Mouse (Mus musculus) heart, embryonic 11.5 days (tissue): ENCODE results near the gene Ubxn11. TPM values are rescaled to one million over a fixed set of nuclear protein-coding genes. Genes with fewer than 3 reads are reported as not detected.

ENCODE experiments used
- ATAC-seq: fragments of 200-750 bp; cut with Nextera tagmentation; replicated peaks from 2 replicates; pipeline ENCODE4 v1.8.0; 2017; ENCODE audit warnings: moderate library complexity; ENCODE audit not compliant: insufficient number of reproducible peaks, low FRiP score, low TSS enrichment
- H3K27ac ChIP-seq: fragments of 300-500 bp; sonication (generic); 2 replicates; pipeline ENCODE4 v1.5.1; 2014; ENCODE audit warnings: mild to moderate bottlenecking, low read depth, low read length
- H3K27me3 ChIP-seq: fragments of 300-500 bp; sonication (generic); 2 replicates; pipeline ENCODE4 v1.6.1; 2014; ENCODE audit warnings: mild to moderate bottlenecking, low read length, mixed read lengths; ENCODE audit not compliant: control insufficient read depth, insufficient read depth
- H3K36me3 ChIP-seq: fragments of 300-500 bp; sonication (generic); 2 replicates; pipeline ENCODE4 v1.6.1; 2014; ENCODE audit warnings: mild to moderate bottlenecking, low read length, moderate library complexity, mixed read lengths; ENCODE audit not compliant: control insufficient read depth, insufficient read depth
- H3K4me1 ChIP-seq: fragments of 300-500 bp; sonication (generic); 2 replicates; pipeline ENCODE4 v1.6.1; 2014; ENCODE audit warnings: low read length; ENCODE audit not compliant: control insufficient read depth, insufficient read depth
- H3K4me2 ChIP-seq: fragments of 300-500 bp; sonication (generic); 2 replicates; pipeline ENCODE4 v1.6.1; 2014; ENCODE audit warnings: mild to moderate bottlenecking, moderate library complexity
- H3K4me3 ChIP-seq: fragments of 300-500 bp; sonication (generic); 2 replicates; pipeline ENCODE4 v1.5.1; 2014; ENCODE audit warnings: low read depth, low read length
- H3K9ac ChIP-seq: fragments of 300-500 bp; sonication (generic); 2 replicates; pipeline ENCODE4 v1.6.1; 2014; ENCODE audit warnings: mild to moderate bottlenecking, low read depth, low read length, moderate library complexity
- H3K9me3 ChIP-seq: fragments of 300-500 bp; sonication (generic); replicated peaks from 2 replicates; pipeline ENCODE4 v1.6.1; 2016; ENCODE audit warnings: low read length; ENCODE audit not compliant: control insufficient read depth
- WGBS: fragments of 180-500 bp; shearing (Covaris S2); extraction: QIAGEN DNeasy Blood & Tissue Kit; methylation state at CpG from one replicate; pipeline ENCODE4 v1.1.7; 2014; ENCODE audit not compliant: insufficient replicate concordance; 5-methylcytosine and 5-hydroxymethylcytosine counted together
- polyA plus RNA-seq: library from polyadenylated mRNA; unstranded; fragments of >200 nt; fragmentation: Nextera tagmentation; extraction: Ambion mirVana; gene quantifications from 2 replicates; pipeline ENCODE4 v1.2.1, GENCODE M21; 2014

Ubxn11 gene
- polyA plus RNA-seq, 1 experiment from 2014 or later, result 2.0 TPM

DNA sequence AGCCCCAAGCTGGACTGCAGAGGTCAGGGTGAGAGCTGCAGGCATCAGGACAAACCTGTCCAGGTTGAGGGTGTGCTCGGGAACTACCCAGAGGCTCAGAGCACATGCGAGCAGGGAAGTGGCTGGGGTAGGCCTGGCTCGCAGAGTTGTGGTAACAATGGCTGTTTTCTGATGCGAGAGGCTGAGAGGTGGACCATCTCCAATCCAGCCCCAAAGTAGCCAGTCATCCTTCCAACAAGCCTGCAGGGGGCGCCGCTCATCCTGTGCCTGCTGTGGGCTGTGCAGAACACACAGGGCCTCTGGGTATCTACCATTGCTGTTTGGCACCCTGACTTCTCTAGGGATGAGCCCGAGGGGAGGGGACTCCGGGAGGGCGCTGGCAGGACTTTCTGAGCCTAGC lies 17.3 kb downstream of the Ubxn11 start:
- Histone ChIP-seq H3K4me3 (no peak overlapping the region), H3K9ac (no peak overlapping the region), H3K27ac (no peak overlapping the region), H3K9me3 (no peaks in the 10 kb centered on the region), H3K36me3 (no peaks in the 10 kb centered on the region), H3K4me1 (peaks cover 4% of the 10 kb centered on the region; the same call in 1 of the 2 replicates), H3K4me2 (no peak overlapping the region), H3K27me3 (no peaks in the 10 kb centered on the region)
- no peak for ATAC-seq
- 66% methylated on average over 9 of the region's 9 CpGs for WGBS

- no peaks in the 10 kb centered on the region for H3K27me3 ChIP-seq
- H3K4me1 ChIP-seq, result peaks cover 4% of the 10 kb centered on the region; the same call in 1 of the 2 replicates
- no peak overlapping the region for H3K4me3 ChIP-seq
- no peak overlapping the region for H3K9ac ChIP-seq
- no peak overlapping the region for H3K4me2 ChIP-seq
- H3K9me3 ChIP-seq, result no peaks in the 10 kb centered on the region
- no peak overlapping the region for H3K27ac ChIP-seq
- no peaks in the 10 kb centered on the region for H3K36me3 ChIP-seq
- 68% methylated on average over 6 of the region's 6 CpGs for WGBS
- no peak for ATAC-seq
These were observed 17.9 kb downstream of the Ubxn11 start for GRCm38 (mm10) chr4:134120192-134120805.

DNA sequence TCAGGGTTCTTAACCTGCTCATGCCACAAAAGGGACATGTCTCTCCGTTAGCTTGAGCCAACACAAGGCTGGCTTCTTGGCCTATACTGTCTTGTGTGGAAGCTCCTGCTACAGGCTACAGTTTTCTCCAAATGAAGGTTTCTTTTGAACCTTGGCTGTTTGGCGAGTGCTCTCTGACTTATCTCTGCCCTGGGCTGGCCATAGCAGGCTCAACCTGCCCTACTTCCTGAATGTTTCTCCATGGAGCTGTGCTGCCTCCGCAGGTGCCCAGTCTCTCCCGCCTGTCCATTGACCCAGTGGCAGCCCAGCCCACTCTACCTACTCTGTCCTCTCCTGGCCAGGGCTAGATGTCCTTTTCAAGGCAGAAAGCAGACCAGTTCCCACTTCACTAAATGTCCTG lies 18.5 kb downstream of the Ubxn11 start:
- Histone ChIP-seq H3K36me3 (no peaks in the 10 kb centered on the region), H3K4me1 (peaks cover 4% of the 10 kb centered on the region; the same call in 1 of the 2 replicates), H3K4me3 (no peak overlapping the region), H3K9me3 (no peaks in the 10 kb centered on the region), H3K27ac (no peak overlapping the region), H3K9ac (no peak overlapping the region), H3K27me3 (no peaks in the 10 kb centered on the region), H3K4me2 (no peak overlapping the region)
- 71% methylated on average over 4 of the region's 4 CpGs for WGBS
- no peak for ATAC-seq

DNA sequence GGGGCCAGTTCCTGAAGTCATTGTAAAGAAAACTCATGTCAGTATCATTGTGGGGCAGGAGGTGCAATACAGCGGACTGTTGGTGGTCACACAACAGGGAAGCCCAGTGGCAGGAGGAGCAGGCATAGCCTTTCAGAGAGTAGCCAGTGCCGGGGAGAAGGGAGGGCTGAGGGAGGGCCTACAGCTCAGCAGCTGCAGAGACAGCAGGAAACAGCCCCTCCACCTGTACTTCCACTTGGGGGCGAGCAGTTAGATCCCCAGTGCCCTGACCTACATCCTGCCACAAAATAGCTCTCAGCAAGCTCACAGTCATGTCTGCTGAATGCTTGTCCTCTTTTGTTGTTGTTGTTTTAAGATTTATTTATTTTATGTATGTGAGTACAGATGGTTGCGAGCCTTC lies 19.2 kb downstream of the Ubxn11 start:
- no peaks in the 10 kb centered on the region for H3K9me3 ChIP-seq
- no peak overlapping the region for H3K27ac ChIP-seq
- peaks cover 4% of the 10 kb centered on the region; the same call in 1 of the 2 replicates for H3K4me1 ChIP-seq
- no peak overlapping the region for H3K4me3 ChIP-seq
- no peak overlapping the region for H3K9ac ChIP-seq
- H3K4me2 ChIP-seq, result no peak overlapping the region
- no peaks in the 10 kb centered on the region for H3K27me3 ChIP-seq
- no peaks in the 10 kb centered on the region for H3K36me3 ChIP-seq
- WGBS, result 46% methylated on average over 4 of the region's 4 CpGs
- ATAC-seq, result no peak

DNA sequence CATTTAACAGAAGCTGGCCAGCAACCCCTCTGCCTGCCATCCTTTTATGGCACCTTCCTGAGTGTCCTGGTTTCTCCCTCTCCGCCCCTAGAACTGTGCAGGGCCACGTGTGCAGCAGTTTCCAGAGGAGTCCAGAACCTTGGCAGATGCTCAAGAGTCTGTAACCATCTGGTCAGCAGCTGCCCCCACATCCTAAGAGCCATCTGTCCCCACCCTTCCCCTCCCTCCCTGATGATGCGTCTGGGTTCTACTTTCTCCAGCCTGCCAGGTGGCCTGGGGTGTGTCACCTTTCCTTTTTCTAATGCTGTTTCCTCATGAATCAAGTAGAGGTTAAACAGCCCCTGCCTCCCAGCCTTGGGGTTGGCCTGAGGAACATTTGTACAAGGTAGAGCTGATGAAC lies 19.9 kb downstream of the Ubxn11 start:
- Histone ChIP-seq H3K4me3 (no peak overlapping the region), H3K9ac (no peak overlapping the region), H3K27me3 (no peaks in the 10 kb centered on the region), H3K4me2 (no peak overlapping the region), H3K36me3 (no peaks in the 10 kb centered on the region; the same call in 1 of the 2 replicates), H3K4me1 (peaks cover 7% of the 10 kb centered on the region), H3K27ac (no peak overlapping the region), H3K9me3 (no peaks in the 10 kb centered on the region)
- 55% methylated on average over 3 of the region's 3 CpGs for WGBS
- ATAC-seq, result no peak

GRCm38 (mm10) chr4:134123147-134123546 lies 20.8 kb downstream of the Ubxn11 start:
- ATAC-seq, result no peak
- WGBS, result 90% methylated on average over 6 of the region's 6 CpGs
- H3K4me1 ChIP-seq, result peaks cover 15% of the 10 kb centered on the region

GRCm38 (mm10) chr4:134123680-134124551 lies 21.5 kb downstream of the Ubxn11 start:
- Histone ChIP-seq H3K4me1 (peaks cover 15% of the 10 kb centered on the region), H3K27me3 (no peaks in the 10 kb centered on the region), H3K9me3 (no peaks in the 10 kb centered on the region), H3K4me3 (no peak overlapping the region), H3K27ac (no peak overlapping the region), H3K36me3 (no peaks in the 10 kb centered on the region; the same call in 1 of the 2 replicates), H3K9ac (no peak overlapping the region; the same call in 1 of the 2 replicates), H3K4me2 (peak overlapping the region; percentile 27)
- WGBS, result 18% methylated on average over 17 of the region's 17 CpGs
- ATAC-seq, result no peak

More at GRCm38 (mm10) chr4:134123147-134123546, 20.8 kb downstream of the Ubxn11 start:
- Histone ChIP-seq H3K27ac (no peak overlapping the region), H3K9ac (no peak overlapping the region), H3K27me3 (no peaks in the 10 kb centered on the region), H3K36me3 (no peaks in the 10 kb centered on the region; the same call in 1 of the 2 replicates), H3K4me3 (no peak overlapping the region), H3K4me2 (no peak overlapping the region), H3K9me3 (no peaks in the 10 kb centered on the region)

- 78% methylated on average over 15 of the region's 15 CpGs for WGBS
- Histone ChIP-seq H3K4me1 (peaks cover 24% of the 10 kb centered on the region), H3K4me3 (no peak overlapping the region), H3K36me3 (no peaks in the 10 kb centered on the region; the same call in 1 of the 2 replicates), H3K4me2 (no peak overlapping the region), H3K27me3 (no peaks in the 10 kb centered on the region), H3K27ac (no peak overlapping the region), H3K9me3 (no peaks in the 10 kb centered on the region), H3K9ac (no peak overlapping the region)
- ATAC-seq, result no peak
These were observed 23.2 kb downstream of the Ubxn11 start for GRCm38 (mm10) chr4:134125383-134126060.
